Mouse (Mus musculus): ENCODE data around the gene Methig1. TPM values are rescaled to one million over a fixed set of nuclear protein-coding genes. Genes with fewer than 3 reads are reported as not detected.

Gene Methig1
- polyA plus RNA-seq, 1 experiment from 2014 or later, result not detected

DNA sequence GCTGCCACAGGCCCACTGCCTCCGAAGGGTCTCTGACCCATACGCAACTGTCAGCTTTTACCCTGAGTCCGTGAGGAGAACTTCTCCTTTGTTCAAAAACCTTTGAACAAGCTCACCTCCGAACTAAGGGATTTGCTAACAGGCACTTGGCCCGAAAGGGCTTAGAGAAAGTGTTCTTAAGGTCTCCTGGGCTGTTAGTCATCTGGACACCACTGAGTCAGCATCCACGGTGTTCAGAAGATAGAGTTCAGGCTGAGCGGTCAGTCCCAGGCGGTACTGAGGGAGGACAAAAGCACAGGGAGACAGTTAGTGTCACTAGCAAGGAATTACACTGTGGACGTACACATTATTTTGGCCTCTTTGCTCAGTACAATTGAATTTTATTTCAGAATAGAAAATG is 35.9 kb downstream of the Methig1 start:
- H3K27me3 ChIP-seq (ENCODE audit: insufficient read depth, low read length), result no peaks in the 10 kb centered on the region
- TF ChIP-seq CTCF (IDR thresholded peaks at IDR 0.05; ENCODE audit: low read depth), result no peak
- peaks cover 6% of the 10 kb centered on the region; the same call in 1 of the 2 replicates for H3K36me3 ChIP-seq (ENCODE audit: insufficient read depth)
- H3K4me3 ChIP-seq (ENCODE audit: low read depth, low read length), result no peak overlapping the region
- ATAC-seq (ENCODE audit: insufficient read depth), result no peak
- no peak overlapping the region for H3K27ac ChIP-seq (ENCODE audit: low read depth)
- DNase-seq, result no peak
- H3K4me2 ChIP-seq, result no peak overlapping the region
- WGBS, result 52% methylated on average over 9 of the region's 9 CpGs
- H3K9me3 ChIP-seq (ENCODE audit: low read depth, low read length), result 0 out of 2 replicates have a peak, but pooled peaks cover 3% of the 10 kb centered on the region
- no peaks in the 10 kb centered on the region for H3K4me1 ChIP-seq (ENCODE audit: insufficient read depth)
- H3K9ac ChIP-seq, result no peak overlapping the region

DNA sequence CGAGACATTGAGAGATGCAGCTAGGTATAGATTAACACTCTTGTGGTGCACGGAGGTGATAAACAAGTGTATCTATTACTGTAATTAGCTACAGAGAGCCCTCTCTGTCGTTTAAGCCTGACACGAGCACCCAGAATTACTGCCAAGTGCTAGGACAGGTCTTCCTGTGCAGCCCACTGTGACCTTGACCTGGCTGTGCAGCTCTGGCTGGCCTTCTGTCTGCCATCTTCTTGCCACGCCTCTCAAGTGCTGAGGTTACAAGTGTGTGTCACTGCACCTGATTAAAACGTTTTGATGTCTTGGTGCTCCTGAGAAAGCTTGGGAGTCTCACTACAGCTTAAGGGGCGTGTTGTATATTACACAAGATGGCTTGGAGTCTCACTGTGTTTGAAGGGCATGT is 38.1 kb downstream of the Methig1 start:
- Histone ChIP-seq H3K4me2 (no peak overlapping the region), H3K4me3 (ENCODE audit: low read depth, low read length) (no peak overlapping the region), H3K27me3 (ENCODE audit: insufficient read depth, low read length) (no peaks in the 10 kb centered on the region), H3K4me1 (ENCODE audit: insufficient read depth) (no peaks in the 10 kb centered on the region), H3K27ac (ENCODE audit: low read depth) (no peak overlapping the region), H3K9me3 (ENCODE audit: low read depth, low read length) (no peaks in the 10 kb centered on the region), H3K9ac (no peak overlapping the region), H3K36me3 (ENCODE audit: insufficient read depth) (peaks cover 28% of the 10 kb centered on the region)
- no peak for DNase-seq
- TF ChIP-seq CTCF (IDR thresholded peaks at IDR 0.05; ENCODE audit: low read depth), result no peak
- 64% methylated on average over 7 of the region's 7 CpGs for WGBS
- ATAC-seq (ENCODE audit: insufficient read depth), result no peak

DNA sequence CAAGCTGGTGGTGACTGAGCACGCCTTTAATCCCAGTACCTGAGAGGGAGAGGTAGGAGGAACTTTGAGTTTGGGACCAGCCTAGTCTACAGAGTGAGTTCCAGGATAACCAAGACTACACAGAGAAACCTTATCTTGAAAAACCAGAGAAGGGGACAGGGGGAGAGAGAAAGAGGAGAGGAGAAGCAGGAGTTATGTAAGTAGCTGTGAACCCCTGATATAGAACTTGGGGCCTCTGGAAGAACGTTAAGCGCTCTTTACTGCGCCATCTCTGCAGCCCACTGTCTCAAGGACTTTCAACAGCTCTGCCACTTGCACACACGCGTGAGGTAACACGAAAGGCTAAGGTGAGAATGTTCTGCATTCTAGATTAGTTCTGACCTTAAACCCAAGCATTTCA is 38.6 kb downstream of the Methig1 start:
- no peak for DNase-seq
- H3K9ac ChIP-seq, result no peak overlapping the region
- no peaks in the 10 kb centered on the region for H3K9me3 ChIP-seq (ENCODE audit: low read depth, low read length)
- H3K4me1 ChIP-seq (ENCODE audit: insufficient read depth), result no peaks in the 10 kb centered on the region
- no peak overlapping the region for H3K27ac ChIP-seq (ENCODE audit: low read depth)
- 81% methylated on average over 7 of the region's 7 CpGs for WGBS
- no peak overlapping the region for H3K4me3 ChIP-seq (ENCODE audit: low read depth, low read length)
- H3K27me3 ChIP-seq (ENCODE audit: insufficient read depth, low read length), result no peaks in the 10 kb centered on the region
- H3K4me2 ChIP-seq, result no peak overlapping the region
- no peak for TF ChIP-seq CTCF (IDR thresholded peaks at IDR 0.05; ENCODE audit: low read depth)
- H3K36me3 ChIP-seq (ENCODE audit: insufficient read depth), result peaks cover 34% of the 10 kb centered on the region
- no peak for ATAC-seq (ENCODE audit: insufficient read depth)

DNA sequence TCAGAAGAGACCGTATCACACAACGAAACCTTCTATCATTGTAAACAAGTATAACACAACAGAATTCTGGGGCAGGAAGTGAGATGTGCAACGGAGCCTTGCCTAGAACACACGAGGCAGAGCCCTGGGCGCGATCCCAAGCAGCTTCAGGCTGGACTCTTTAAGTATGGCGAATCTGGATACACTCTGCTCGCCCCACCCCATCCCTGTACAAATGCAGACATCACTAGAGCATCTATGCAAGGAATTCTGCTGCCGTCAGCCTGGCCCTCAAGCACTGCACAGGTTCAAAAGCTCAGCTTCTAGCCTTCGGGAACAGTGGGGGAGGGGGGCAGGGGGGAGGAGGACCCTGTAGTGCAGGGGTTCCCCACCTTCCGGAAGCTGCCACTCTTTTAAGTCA is 40.1 kb downstream of the Methig1 start:
- no peaks in the 10 kb centered on the region for H3K9me3 ChIP-seq (ENCODE audit: low read depth, low read length)
- H3K9ac ChIP-seq, result no peak overlapping the region
- ATAC-seq (ENCODE audit: insufficient read depth) (no peak), DNase-seq (no peak)
- H3K4me1 ChIP-seq (ENCODE audit: insufficient read depth), result no peaks in the 10 kb centered on the region
- H3K36me3 ChIP-seq (ENCODE audit: insufficient read depth), result peaks cover 48% of the 10 kb centered on the region
- WGBS, result 76% methylated on average over 11 of the region's 11 CpGs
- H3K4me3 ChIP-seq (ENCODE audit: low read depth, low read length), result no peak overlapping the region
- no peak for TF ChIP-seq CTCF (IDR thresholded peaks at IDR 0.05; ENCODE audit: low read depth)
- no peak overlapping the region for H3K27ac ChIP-seq (ENCODE audit: low read depth)
- H3K4me2 ChIP-seq, result no peak overlapping the region
- no peaks in the 10 kb centered on the region for H3K27me3 ChIP-seq (ENCODE audit: insufficient read depth, low read length)

DNA sequence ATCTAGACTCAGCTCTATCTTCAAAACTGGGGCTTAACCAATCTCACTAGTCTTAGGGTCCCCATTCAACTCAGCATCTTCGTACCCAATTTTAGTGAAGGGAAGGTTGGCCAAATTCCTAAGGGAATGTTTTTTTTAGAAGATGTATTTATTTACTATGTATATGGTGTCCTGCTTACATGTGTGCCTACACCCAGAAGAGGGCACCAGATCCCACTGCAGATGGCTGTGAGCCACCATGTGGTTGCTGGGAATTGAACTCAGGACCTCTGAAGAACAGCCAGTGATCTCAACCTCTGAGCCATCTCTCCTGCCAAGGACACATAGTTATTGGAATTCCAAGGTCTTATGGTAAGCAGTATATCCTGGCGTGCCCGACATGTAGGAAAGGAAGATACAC is 42.6 kb downstream of the Methig1 start:
- no peak; the same call in 1 of the 2 replicates for TF ChIP-seq CTCF (IDR thresholded peaks at IDR 0.05; ENCODE audit: low read depth)
- DNase-seq (no peak), ATAC-seq (ENCODE audit: insufficient read depth) (no peak)
- Histone ChIP-seq H3K9me3 (ENCODE audit: low read depth, low read length) (no peaks in the 10 kb centered on the region), H3K27me3 (ENCODE audit: insufficient read depth, low read length) (no peaks in the 10 kb centered on the region), H3K27ac (ENCODE audit: low read depth) (no peak overlapping the region), H3K4me3 (ENCODE audit: low read depth, low read length) (no peak overlapping the region), H3K9ac (no peak overlapping the region), H3K4me2 (no peak overlapping the region), H3K4me1 (ENCODE audit: insufficient read depth) (no peaks in the 10 kb centered on the region), H3K36me3 (ENCODE audit: insufficient read depth) (peaks cover 73% of the 10 kb centered on the region)
- WGBS, result 92% methylated on average over 3 of the region's 3 CpGs

DNA sequence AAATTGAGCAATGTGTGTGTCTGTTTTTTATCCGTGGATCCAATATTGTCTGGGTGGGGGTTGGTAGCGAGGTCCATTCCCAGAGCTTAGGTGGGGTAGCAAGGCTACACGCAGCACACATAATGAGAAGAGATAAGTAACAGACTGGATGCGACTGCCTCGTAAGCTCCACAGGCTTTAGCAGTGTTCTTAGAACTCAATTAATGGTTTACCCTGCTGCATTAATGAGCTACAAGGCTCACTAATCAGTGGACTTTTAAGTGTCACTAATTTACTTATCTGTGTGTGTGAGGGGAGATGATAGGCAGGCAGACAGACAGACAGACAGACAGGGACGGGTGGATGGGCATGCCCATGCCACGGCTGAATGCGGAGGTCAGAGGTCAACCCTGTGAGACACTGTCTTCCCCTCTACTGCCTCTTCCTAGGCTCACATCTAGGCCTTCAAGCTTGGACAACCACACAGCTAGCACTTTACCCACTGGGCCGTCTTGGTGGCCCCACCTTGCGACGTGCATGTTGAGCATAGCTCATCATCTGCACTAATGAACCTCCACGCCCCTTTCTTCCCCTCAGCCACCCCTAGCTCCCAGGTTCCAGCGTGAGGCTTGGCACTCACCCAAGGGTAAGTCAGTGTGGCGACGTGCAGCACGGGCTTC is 47.8 kb downstream of the Methig1 start:
- H3K4me3 ChIP-seq (ENCODE audit: low read depth, low read length), result no peak overlapping the region
- H3K9ac ChIP-seq, result no peak overlapping the region
- no peak for TF ChIP-seq CTCF (IDR thresholded peaks at IDR 0.05; ENCODE audit: low read depth)
- ATAC-seq (ENCODE audit: insufficient read depth) (no peak), DNase-seq (no peak)
- H3K4me1 ChIP-seq (ENCODE audit: insufficient read depth), result no peaks in the 10 kb centered on the region
- 83% methylated on average over 16 of the region's 16 CpGs for whole genome bisulfite sequencing
- no peaks in the 10 kb centered on the region for H3K9me3 ChIP-seq (ENCODE audit: low read depth, low read length)
- H3K4me2 ChIP-seq, result no peak overlapping the region
- H3K27ac ChIP-seq (ENCODE audit: low read depth), result no peak overlapping the region
- no peaks in the 10 kb centered on the region for H3K27me3 ChIP-seq (ENCODE audit: insufficient read depth, low read length)
- H3K36me3 ChIP-seq (ENCODE audit: insufficient read depth), result peaks cover 99% of the 10 kb centered on the region

DNA sequence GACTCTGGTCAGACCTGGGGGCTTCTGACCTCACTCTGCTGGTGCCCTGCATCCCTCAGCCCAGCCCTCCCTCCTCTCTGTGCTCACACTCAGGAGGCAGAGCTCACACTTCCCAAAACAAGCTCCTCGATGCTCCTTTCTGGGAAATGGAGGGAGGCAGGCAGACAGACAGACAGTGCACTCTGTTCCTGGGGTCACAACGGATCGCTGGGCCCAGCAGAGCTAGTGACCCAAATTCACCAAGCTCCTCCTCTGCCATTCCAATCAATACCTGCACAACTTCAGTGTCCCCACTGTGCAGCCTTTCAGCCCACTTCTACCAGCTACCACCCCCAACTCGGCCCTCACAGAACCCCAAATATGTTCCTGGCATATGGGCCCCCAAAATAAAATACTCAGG is 48.9 kb downstream of the Methig1 start:
- Histone ChIP-seq H3K4me3 (ENCODE audit: low read depth, low read length) (no peak overlapping the region), H3K27me3 (ENCODE audit: insufficient read depth, low read length) (no peaks in the 10 kb centered on the region), H3K4me2 (no peak overlapping the region), H3K9me3 (ENCODE audit: low read depth, low read length) (no peaks in the 10 kb centered on the region), H3K36me3 (ENCODE audit: insufficient read depth) (peaks cover 93% of the 10 kb centered on the region), H3K27ac (ENCODE audit: low read depth) (no peak overlapping the region), H3K9ac (no peak overlapping the region), H3K4me1 (ENCODE audit: insufficient read depth) (no peaks in the 10 kb centered on the region)
- ATAC-seq (ENCODE audit: insufficient read depth) (no peak), DNase-seq (no peak)
- TF ChIP-seq CTCF (IDR thresholded peaks at IDR 0.05; ENCODE audit: low read depth), result no peak
- 88% methylated on average over 4 of the region's 4 CpGs for WGBS

All from lung, embryonic 14.5 days (tissue).